Mouse (Mus musculus) neural tube, embryonic 15.5 days (tissue): Measurements from ENCODE around the gene Zic1. TPM values are rescaled to one million over a fixed set of nuclear protein-coding genes. Genes with fewer than 3 reads are reported as not detected.

Experiments
- polyA plus RNA-seq: library from polyadenylated mRNA; unstranded; fragments of >200 nt; fragmentation: Nextera tagmentation; extraction: Ambion mirVana; gene quantifications from 2 replicates; pipeline ENCODE4 v1.2.1, GENCODE M21; 2015

The Zic1 gene
- polyA plus RNA-seq, 1 experiment from 2014 or later, result 13.2 TPM

Other genes starting within 250 kb of the Zic1 start
- 28.3 and 44.9 TPM in 2 replicates for gene Zic4, start 3.4 kb downstream of the Zic1 start, polyA plus RNA-seq